Mouse (Mus musculus): ENCODE results near the gene Acsf2.

Acsf2 gene

DNA sequence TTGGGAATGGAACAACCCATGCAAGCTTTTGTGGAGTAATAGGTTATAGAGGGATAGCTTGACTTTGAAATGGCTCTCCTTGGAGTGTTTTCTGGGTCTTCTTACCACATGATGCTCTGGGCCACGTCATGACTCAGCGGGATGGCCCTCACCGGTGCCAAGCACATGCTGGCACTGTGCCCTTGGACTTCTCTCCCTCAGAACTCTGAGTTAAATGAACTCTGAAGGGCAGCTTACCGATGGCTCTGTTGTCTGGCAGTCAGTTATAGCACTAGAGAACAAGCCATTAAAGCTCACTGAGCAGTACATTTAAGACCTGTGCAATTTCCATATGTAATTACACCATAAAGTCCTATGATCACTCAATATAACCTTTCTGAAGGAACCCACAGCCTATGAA is 4.4 kb downstream of the Acsf2 start:
- DNase-seq, result no peak

DNA sequence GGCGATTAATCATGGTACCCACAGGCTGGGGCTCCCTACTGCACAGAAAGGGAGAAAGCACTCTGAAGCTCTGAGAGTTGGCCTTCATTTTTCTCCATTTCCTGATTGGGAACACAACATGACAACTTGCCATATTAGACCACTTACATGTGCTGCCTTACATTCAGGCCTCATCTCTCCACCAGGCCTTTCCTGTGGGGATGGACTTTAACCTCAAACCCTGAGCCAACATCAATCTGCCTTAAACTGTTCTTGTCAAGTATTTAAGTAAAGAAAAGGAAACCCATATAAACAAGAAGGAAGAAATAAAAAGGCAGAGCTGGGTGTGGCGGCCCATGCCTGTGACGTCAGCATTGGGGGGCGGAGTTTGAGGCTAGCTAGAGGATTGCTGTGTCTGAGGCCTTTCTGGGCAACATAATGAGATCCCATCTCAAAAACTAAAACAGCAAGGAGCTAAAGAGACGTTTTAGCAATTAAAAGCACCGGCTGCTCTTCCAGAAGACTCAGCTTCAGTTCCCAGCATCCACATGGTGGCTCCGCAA is 5.3 kb downstream of the Acsf2 start:
- peak; percentile 57 to 72 for DNase-seq

- no peak for DNase-seq
These were observed 14.2 kb downstream of the Acsf2 start for GRCm38 (mm10) chr11:94587511-94587910.

DNA sequence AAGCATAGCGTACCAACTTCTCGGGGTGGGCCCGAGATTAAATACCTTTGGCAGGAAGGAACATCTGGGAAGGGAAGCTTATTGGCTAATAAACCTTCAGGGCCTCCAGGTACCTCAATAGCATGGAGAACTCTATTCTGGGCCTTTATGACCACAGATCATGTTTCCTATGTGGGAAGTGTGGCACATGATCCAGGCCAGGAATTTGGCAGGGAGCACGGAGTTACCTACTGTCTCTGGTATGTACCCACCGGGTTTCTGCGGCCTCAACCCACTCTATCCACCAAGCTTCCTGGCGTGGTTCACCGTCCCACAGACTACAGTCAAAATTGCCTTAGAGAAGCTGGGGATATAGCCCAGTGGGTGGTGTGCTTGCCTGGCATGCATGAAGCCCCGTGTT is 16.6 kb downstream of the Acsf2 start:
- DNase-seq, result no peak

DNA sequence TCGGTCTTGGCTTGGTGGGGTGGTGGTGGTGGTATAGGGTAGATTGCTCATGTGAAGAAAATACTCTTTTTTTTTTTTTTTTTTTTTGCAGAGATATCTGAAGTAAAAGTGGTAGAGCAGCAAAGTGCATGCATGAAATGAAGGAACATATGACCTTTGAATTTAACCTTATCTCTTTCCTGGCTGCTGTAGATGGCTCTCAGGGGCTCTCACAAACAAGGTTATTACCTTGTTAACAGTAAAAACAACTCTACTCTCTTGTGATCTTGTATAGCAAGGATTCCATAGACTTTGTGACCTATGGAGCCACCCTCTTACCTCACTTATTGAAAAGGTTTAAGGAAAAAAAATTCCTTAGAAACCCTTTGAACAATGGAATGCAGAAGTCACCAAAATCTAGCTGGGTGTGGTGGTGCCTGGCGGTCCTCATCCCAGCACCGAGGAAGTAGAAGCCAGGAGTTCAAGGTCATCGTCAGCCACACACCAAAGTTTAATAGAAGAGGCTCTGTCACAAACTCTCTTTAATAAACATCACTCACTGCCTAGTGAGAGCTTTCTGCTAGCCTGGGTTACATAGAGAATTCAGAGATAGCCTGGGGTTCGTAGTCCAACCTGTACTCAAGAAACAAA is 21.4 kb downstream of the Acsf2 start:
- no peak for DNase-seq

DNA sequence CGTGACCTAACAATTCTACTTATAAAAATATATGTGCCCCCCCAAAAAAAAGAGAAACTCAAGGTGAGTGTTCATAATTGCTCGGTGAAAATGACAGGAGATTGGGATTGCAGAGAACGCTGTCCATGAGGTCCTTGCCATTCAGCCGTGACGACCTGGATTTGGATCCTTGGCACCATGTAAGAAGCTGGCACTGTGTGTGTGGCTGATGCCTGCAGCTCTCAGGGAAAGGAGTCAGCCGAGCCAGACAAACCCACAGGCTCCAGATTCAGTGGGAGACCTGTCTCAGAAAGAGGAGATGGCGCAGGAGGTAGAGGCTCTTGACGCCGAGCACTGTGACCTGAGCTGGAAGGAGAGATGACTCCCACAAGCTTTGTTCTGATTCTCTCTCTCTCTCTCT is 25.3 kb downstream of the Acsf2 start:
- no peak for DNase-seq

DNA sequence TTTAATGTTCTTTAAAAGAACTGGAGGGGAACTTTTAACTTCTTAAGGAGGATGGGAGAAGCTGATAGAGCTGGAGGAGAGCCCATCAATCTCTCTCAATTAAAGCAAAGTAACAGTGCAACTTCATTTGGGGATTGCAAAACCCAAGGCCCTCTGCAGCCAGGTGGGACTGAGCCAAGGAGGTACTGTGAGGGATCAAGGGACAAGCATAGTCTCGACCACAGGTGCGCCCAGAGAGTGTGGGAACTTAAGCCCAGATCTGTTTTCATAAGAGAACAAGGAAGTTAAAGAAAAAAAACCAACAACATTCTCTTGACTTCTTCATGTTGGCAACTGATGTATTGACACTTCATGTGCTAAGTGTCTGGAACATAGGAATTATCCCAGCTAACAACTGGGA is 26.6 kb downstream of the Acsf2 start:
- DNase-seq, result peak in 1 of 2 experiments; percentile 27

DNA sequence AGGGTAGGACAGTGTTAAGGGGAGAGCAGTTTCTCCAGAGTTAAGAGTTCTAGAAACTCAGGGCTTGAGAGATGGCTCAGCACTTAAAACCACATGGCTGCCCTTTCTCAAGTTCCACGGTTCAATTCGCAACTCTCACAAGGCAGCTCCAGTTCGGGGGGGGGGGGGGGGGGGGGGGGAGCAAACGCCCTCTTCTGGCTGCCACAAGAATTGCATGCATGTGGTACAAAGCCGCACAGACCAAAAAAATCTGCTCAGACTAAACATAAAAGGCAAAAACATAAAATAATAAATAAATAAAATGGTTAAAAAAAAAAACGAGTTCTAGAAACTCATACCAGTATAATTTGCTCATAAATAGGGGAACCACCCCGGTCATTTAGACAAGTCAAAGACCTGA is 27.1 kb downstream of the Acsf2 start:
- DNase-seq, result no peak

DNA sequence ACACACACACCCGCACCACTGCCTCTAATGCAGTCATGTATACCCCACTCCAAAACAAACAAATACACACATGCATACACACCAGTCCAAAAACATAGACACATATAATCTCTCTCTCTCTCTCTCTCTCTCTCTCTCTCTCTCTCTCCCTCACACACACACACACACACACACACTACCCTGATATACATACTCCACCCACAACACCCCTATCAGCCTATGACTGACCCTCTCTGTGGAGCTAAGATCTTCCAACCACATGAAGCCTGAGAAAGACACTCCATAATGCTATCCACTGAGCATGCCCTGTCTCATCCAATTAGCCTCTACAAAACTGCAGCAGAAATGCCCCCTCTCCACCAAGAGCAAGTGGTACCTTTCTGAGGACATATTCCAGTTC is 29.8 kb downstream of the Acsf2 start:
- DNase-seq, result no peak

DNA sequence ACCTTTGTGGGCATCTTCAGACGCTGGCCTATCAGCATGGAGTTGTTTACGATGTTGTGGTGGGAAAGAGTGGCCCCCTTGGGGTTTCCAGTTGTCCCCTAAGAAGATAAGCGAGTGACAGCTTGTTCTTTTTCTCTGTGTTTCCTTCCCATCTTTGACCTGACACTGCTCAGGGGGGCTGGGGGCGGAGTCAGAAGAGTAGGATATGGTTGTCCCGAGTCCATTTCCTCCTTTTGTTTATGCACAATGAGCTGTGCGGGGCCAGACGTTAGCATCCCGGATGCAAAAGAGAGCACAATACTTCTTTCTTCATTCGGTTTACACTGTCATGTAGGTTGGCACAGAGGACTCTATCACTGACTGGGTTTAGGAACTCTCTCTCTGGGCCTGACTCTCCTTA is 31.1 kb downstream of the Acsf2 start:
- DNase-seq, result peak; percentile 69 to 75

DNA sequence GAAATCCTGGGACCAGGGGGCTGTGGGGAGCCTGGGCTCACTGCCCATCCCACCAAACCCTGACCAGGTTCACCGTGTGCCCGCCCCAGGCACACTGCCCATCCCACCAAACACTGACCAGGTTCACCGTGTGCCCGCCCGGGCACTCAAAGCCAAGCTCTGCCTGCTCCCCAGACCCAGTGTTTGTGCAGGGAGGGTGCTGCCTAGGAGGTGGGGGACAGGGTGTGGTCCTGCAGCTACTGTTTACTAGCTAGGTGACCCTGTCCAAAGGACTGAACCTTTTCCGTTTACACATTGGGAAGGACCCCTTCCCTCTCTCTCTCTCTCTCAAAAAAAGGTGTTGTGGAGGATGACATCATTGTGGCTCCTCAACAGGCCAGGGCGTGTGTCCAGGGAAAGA is 34.3 kb downstream of the Acsf2 start:
- peak in 1 of 2 experiments; percentile 26 for DNase-seq

DNA sequence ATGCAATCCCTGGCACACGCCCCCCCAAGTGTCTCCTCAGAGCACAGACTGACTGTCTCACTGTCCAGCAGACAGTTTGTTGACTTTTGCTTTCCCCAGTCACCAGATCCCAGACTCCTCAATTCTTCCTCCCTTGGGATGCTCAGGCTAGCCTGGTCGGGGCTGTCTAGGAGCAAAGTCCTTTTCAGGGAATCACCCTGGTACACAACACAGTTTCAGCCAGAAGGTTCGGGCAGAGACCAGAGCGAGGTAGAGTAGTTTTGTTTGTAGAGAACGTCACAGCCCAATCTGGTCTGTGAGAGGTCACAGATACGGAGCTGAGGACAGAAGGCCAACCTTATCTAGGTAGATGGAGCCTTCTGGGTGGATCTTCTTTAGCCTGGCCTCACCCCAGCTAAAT is 35.1 kb downstream of the Acsf2 start:
- peak in 1 of 2 experiments; percentile 29 for DNase-seq

DNA sequence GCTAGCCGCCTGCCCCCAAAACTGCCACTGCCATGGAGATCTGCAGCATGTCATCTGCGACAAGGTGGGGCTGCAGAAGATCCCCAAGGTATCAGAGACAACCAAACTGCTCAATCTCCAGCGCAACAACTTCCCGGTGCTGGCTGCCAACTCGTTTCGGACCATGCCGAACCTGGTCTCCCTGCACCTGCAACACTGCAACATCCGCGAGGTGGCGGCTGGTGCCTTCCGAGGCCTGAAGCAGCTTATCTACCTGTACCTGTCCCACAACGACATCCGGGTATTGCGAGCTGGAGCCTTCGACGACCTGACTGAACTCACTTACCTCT is 36.6 kb downstream of the Acsf2 start:
- peak; percentile 60 to 64 for DNase-seq

- DNase-seq, result peak; percentile 78 to 81
These were observed 37.1 kb downstream of the Acsf2 start, which contains the start of gene Chad for GRCm38 (mm10) chr11:94564437-94565150. Gene Chad (plus strand): TSS chr11:94565047.

DNA sequence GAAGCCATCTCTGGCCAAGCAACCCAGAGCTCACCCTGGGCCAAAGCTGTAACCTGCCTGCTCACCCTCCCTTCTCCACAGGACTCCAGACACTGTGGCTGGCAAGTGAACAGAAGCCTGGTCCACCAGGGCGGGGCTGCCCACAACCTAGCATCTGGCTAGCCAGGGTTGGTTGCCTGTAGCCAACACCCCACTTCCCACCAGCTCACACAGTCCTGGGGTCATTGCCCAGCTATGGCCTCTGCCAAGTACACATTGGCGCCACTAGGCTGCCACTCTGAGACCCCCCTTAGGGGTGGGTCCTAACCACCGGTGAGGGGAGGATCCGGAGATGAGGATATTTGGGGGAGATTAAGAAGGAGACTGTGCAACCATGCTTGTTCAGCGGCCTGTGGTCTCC is 37.9 kb downstream of the Acsf2 start:
- DNase-seq, result no peak

DNA sequence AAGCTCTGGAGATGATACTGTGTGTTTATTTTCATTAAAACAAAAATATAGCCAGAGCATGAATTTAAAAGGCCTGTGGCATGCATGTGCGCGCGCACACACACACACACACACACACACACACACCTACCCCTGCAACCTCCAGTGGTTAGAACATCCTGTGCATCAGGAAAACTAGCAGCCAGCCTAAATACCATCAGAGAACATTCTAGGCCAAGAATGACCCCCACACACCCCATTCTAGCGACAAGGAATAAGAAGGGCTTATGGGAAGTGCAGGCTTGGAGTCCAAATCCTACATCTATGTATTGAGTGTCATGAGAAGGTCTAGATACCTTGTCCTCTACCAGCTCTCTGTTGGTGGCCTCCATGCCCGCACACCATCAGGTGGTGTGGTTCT is 38.3 kb downstream of the Acsf2 start:
- no peak for DNase-seq

DNA sequence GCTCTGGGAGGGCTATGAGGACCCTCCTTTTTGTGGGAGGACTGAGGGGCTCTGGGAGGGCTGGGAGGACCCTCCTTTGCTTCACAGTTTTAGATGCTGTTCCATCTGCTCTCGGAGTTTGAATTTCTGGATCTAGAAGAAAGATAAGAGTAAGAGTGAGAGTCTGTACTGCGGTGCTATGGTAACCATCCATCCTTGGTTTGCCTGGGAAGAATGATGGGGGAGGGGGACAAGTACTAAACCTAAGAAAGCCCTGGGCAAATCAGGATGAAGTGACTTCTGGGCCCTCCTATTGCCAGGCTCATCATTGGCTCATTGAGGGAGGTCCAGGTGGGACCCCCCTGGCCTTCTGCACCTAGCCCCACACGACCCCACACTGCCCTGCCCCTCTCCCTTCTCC is 43.4 kb downstream of the Acsf2 start:
- no peak for DNase-seq

GRCm38 (mm10) chr11:94550442-94550744 is 51.3 kb downstream of the Acsf2 start:
- peak in 1 of 2 experiments; percentile 3 for DNase-seq

DNA sequence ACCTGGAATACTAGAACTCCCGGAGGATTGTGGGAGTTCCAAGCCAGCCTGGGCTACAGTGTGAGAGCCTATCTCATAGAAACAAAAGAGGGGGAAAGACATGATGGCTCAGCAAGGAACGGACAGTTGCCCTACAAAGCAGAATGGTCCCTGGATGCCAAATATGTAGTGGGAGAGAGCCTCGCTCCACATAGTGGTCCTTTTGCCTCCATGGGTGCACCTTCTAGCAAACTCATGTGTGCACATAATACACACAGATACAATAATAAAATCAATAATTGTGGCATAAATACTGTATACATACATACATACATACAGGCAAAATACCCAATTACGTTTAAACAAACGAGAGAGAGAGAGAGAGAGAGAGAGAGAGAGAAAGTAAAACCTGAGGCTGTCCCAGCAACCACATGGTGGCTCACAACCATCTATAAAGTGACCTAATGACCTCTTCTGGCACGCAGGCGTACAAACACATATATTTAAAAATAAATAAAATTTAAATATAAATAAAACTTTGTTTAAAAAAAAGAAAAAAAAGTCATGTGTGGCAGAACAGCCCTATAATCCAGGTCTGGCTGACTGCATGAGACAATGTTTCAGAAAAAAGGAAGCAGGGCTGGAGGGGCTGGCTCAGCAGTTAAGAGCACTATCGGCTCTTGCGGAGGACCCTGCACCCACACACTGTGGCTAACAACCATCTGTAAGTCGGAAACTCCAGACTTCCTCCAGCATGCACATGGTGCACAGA is 51.8 kb downstream of the Acsf2 start:
- no peak for DNase-seq

DNA sequence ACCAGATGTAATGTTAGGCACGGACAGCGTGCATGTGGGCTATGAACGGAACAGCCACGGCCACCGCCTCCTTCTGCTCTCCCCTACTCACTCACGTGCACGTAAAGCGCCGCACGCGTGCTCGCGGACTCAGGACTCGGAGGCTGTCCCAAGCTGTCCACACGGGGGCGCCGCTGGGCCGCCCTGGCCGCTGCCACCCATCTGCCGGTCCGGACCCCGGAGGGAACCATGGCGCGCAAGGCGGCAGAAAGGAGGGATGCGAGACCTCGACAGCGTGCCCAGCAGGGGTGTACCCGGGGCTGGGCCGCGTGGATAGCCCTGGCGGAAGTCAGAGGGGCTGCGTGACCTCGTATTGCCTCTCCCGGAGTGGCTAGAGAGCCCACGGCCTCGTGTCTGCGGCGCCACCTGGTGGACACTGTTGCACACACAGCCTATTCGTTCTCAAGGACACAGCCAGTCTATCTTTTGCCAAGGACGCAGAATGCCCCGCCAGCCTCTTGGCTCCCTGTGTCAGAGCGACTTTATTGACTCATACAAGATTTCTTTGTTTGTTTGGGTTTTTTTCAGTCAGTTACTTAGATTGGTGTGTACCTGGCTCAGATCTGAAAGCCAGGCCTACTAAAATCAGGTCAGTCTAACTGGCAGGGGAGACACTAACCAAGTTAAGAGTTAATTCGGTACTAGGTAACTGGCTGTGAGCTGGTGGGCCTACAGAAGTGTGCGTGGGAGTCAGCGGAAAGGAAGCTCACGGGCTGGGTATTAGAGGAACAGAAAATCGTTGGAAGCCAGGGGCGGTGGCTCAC is 52.6 kb downstream of the Acsf2 start, which contains the start of gene Rsad1:
TSS of gene Rsad1 (minus strand) at position 368 of the 803 bp plus-strand sequence.
- DNase-seq, result peak; percentile 95

DNA sequence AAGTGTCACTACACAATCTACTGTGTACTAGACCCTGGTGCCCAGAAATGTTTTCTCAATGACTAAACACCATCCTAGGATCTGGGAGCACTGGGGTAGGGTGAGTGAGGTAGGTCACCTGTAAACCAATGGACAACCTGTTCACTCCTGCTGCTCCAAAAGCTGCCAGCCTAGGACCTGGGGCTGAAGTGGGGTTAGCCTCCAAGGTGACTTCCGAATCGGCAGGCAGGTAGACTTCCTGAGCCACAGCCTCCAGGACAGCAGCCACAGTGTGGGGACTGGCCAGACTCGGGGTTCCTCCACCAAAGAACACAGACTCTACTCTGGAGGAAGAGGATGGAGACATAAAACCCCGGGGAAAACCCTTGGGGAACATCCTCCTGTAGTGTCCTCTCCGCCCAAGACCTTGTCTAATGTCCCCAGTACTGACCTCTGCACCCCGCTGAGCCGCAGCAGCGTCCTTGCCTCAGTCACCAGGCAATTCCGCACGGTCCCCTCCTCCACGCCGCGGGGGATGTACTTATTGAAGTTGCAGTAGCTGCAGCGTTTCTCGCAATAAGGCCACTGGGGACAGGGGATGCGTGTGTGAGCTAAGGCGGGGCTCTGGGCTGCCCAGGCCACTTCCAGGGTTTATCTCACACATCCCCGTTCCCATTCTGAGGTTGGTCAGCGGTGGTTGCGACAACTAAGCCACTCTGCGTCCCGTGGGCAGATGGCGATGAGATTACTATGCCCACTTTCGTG is 53.5 kb downstream of the Acsf2 start:
- DNase-seq, result peak; percentile 39 to 48

GRCm38 (mm10) chr11:94547271-94547670 is 54.4 kb downstream of the Acsf2 start:
- DNase-seq, result no peak
